Mouse (Mus musculus): Measurements from ENCODE around the gene Gjd3. TPM values are rescaled to one million over a fixed set of nuclear protein-coding genes. Genes with fewer than 3 reads are reported as not detected.

The Gjd3 gene
- 0.31 TPM in 1 of 2 replicates, not detected in the other for polyA plus RNA-seq (2015; fragmentation: Nextera tagmentation; extraction: Ambion mirVana)

- no peaks in the 10 kb centered on the region for H3K36me3 ChIP-seq (ENCODE audit: control insufficient read depth, insufficient read depth, low read length)
- no peaks in the 10 kb centered on the region for H3K9me3 ChIP-seq (ENCODE audit: control insufficient read depth, low read length)
- H3K4me2 ChIP-seq (ENCODE audit: low read depth, low read length): peak within 1 kb of the TSS; percentile 98
- WGBS: 0% methylated on average over 27 of the region's 28 CpGs
- H3K9ac ChIP-seq (ENCODE audit: low read length): peak within 1 kb of the TSS; percentile 60
- H3K4me1 ChIP-seq (replicated peaks; ENCODE audit: control insufficient read depth, insufficient read depth, low read length): peaks cover 8% of the 10 kb centered on the region; the same call in 1 of the 2 replicates
- peak within 1 kb of the TSS; percentile 60 for H3K4me3 ChIP-seq (ENCODE audit: low read length)
- H3K27ac ChIP-seq (ENCODE audit: low read length): no peak within 1 kb of the TSS
- no peak for ATAC-seq (ENCODE audit: low read depth)
- H3K27me3 ChIP-seq (ENCODE audit: control insufficient read depth, insufficient read depth, low read depth, low read length): peaks cover 3% of the 10 kb centered on the region; the same call in 1 of the 2 replicates
These were observed at the start of gene Gjd3 for GRCm38 (mm10) chr11:98982773-98983133. Gjd3 (minus strand) TSS chr11:98983016.

DNA sequence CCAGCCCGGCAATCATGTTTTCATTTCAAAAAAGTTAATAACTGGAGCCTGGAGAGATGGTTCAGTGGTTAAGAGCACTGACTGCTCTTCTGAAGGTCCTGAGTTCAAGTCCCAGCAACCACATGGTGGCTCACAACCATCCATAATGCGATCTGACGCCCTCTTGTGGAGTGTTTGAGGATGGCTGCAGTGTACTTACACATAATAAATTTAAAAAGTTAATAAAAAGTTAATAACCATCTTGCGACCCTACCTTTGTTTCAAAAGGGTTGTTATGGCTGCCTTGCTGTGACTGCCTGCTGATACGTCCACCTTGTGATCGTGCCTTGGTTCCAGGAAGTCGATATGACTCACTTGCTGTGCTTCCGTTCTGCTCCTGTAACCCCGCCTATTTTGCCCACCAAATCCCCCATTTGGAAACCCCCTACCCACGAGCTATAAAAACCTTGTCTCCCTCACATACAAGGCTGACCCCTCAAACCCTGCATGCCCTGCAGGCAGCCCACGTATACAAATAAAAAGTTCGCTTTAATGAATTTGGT, 44.2 kb upstream of the Gjd3 start:
- ATAC-seq (ENCODE audit: low read depth): no peak
- Histone ChIP-seq H3K9me3 (ENCODE audit: control insufficient read depth, low read length) (no peaks in the 10 kb centered on the region), H3K9ac (ENCODE audit: low read length) (no peak overlapping the region), H3K4me2 (ENCODE audit: low read depth, low read length) (no peak overlapping the region), H3K27me3 (ENCODE audit: control insufficient read depth, insufficient read depth, low read depth, low read length) (no peaks in the 10 kb centered on the region), H3K36me3 (ENCODE audit: control insufficient read depth, insufficient read depth, low read length) (no peaks in the 10 kb centered on the region), H3K4me3 (ENCODE audit: low read length) (no peak overlapping the region), H3K27ac (ENCODE audit: low read length) (no peak overlapping the region), H3K4me1 (replicated peaks; ENCODE audit: control insufficient read depth, insufficient read depth, low read length) (peaks cover 10% of the 10 kb centered on the region)
- WGBS: 74% methylated on average over 12 of the region's 12 CpGs

DNA sequence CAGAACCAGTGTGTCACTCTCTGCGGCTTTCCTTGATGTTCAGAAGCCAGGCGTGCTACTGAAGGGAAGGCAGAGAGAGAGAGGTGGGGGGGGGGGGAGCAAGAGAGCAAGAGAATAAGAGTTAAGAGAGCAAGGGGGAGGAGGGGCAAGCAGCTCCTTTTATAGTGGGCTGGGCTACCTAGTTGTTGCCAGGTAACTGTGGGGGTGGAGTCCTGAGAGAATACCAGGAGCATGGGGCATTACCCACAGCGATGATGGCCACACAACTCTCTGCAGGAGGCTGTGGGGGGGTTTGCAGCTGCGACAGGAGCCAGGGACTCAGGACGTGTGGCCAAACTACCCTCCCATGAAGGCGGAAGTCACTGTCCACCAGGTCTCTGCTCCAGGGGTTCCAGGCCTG, 43.1 kb upstream of the Gjd3 start:
- Histone ChIP-seq H3K36me3 (ENCODE audit: control insufficient read depth, insufficient read depth, low read length) (peaks cover 5% of the 10 kb centered on the region), H3K4me1 (replicated peaks; ENCODE audit: control insufficient read depth, insufficient read depth, low read length) (peaks cover 13% of the 10 kb centered on the region), H3K9me3 (ENCODE audit: control insufficient read depth, low read length) (no peaks in the 10 kb centered on the region), H3K9ac (ENCODE audit: low read length) (no peak overlapping the region), H3K27ac (ENCODE audit: low read length) (no peak overlapping the region), H3K4me2 (ENCODE audit: low read depth, low read length) (no peak overlapping the region), H3K27me3 (ENCODE audit: control insufficient read depth, insufficient read depth, low read depth, low read length) (no peaks in the 10 kb centered on the region), H3K4me3 (ENCODE audit: low read length) (no peak overlapping the region)
- no peak for ATAC-seq (ENCODE audit: low read depth)
- WGBS: 90% methylated on average over 6 of the region's 6 CpGs

- peak overlapping the region; percentile 44 for H3K4me3 ChIP-seq (ENCODE audit: low read length)
- peaks cover 13% of the 10 kb centered on the region for H3K4me1 ChIP-seq (replicated peaks; ENCODE audit: control insufficient read depth, insufficient read depth, low read length)
- no peaks in the 10 kb centered on the region for H3K27me3 ChIP-seq (ENCODE audit: control insufficient read depth, insufficient read depth, low read depth, low read length)
- no peaks in the 10 kb centered on the region for H3K9me3 ChIP-seq (ENCODE audit: control insufficient read depth, low read length)
- ATAC-seq (ENCODE audit: low read depth): peak; percentile 27
- peaks cover 16% of the 10 kb centered on the region for H3K36me3 ChIP-seq (ENCODE audit: control insufficient read depth, insufficient read depth, low read length)
- H3K4me2 ChIP-seq (ENCODE audit: low read depth, low read length): peak overlapping the region; percentile 51
- peak overlapping the region; percentile 33 for H3K9ac ChIP-seq (ENCODE audit: low read length)
- WGBS: 21% methylated on average over 18 of the region's 18 CpGs
- peak overlapping the region; percentile 82 for H3K27ac ChIP-seq (ENCODE audit: low read length)
These were observed 41.8 kb upstream of the Gjd3 start for GRCm38 (mm10) chr11:99024468-99025134.

DNA sequence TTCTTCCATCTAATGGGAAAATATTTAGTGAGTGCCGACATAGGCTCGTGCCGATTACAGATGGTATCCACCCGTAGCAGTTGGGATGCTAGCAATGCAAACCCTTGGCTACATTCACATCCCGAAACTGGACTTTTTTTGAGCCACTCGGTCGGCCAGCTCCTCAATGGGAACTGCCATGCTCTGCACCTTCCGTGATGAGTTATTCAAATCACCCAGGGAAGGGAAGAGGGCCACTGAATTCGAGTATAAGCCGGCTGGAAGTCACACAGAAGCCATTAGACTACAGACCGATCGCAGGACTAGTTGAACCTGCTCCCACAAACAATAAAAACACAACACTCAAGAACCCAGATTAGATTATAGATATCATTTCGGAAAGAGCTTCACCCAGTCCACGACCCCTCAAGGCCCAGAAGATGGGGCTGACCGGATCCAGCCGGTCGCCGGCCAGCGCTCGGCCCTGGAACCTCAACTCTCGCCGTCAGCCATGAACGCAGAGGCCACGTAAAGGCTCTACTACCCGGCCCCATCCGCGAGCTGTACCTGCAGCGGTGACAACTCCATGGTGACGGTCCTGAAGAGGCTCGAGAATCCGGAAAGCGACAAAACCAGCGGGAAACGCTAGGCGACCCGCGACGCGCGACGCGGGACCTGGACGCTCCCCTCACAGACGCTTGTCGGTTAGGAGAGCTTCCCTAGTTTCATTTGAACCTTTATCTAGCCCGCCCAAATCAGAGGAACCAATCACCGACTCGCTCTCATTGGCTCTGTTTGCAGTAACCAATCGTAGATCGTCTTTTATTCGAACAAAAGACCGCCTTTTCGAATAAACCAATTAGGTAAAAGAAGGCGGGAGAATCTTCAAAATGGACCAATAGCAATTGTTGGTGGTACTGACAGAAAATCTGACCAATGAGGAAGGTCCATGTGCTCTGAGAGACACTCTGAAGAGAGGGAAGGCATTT, 41.0 kb upstream of the Gjd3 start, which contains the start of gene Top2a:
TSS of gene Top2a (minus strand) at position 690 of the 968 bp plus-strand sequence.
- H3K4me2 ChIP-seq (ENCODE audit: low read depth, low read length): peak within 1 kb of the TSS; percentile 66
- peaks cover 20% of the 10 kb centered on the region for H3K36me3 ChIP-seq (ENCODE audit: control insufficient read depth, insufficient read depth, low read length)
- H3K27me3 ChIP-seq (ENCODE audit: control insufficient read depth, insufficient read depth, low read depth, low read length): no peaks in the 10 kb centered on the region
- WGBS: under 1% methylated on average over 54 of the region's 54 CpGs
- no peaks in the 10 kb centered on the region for H3K9me3 ChIP-seq (ENCODE audit: control insufficient read depth, low read length)
- H3K4me1 ChIP-seq (replicated peaks; ENCODE audit: control insufficient read depth, insufficient read depth, low read length): peaks cover 13% of the 10 kb centered on the region
- peak within 1 kb of the TSS; percentile 86 for H3K27ac ChIP-seq (ENCODE audit: low read length)
- H3K4me3 ChIP-seq (ENCODE audit: low read length): peak within 1 kb of the TSS; percentile 95
- H3K9ac ChIP-seq (ENCODE audit: low read length): peak within 1 kb of the TSS; percentile 91
- ATAC-seq (ENCODE audit: low read depth): peak; percentile 96

GRCm38 (mm10) chr11:99023094-99023493, 40.3 kb upstream of the Gjd3 start:
- peak overlapping the region; percentile 91 for H3K9ac ChIP-seq (ENCODE audit: low read length)

GRCm38 (mm10) chr11:99022384-99022933, 39.6 kb upstream of the Gjd3 start:
- peak overlapping the region; percentile 66 for H3K4me2 ChIP-seq (ENCODE audit: low read depth, low read length)
- WGBS: 64% methylated on average over 5 of the region's 5 CpGs
- H3K9ac ChIP-seq (ENCODE audit: low read length): 0 out of 2 replicates have a peak overlapping the region, but pooled peaks have one; percentile 14
- no peaks in the 10 kb centered on the region for H3K9me3 ChIP-seq (ENCODE audit: control insufficient read depth, low read length)
- peaks cover 13% of the 10 kb centered on the region for H3K4me1 ChIP-seq (replicated peaks; ENCODE audit: control insufficient read depth, insufficient read depth, low read length)
- H3K27me3 ChIP-seq (ENCODE audit: control insufficient read depth, insufficient read depth, low read depth, low read length): no peaks in the 10 kb centered on the region
- no peak overlapping the region for H3K27ac ChIP-seq (ENCODE audit: low read length)
- H3K4me3 ChIP-seq (ENCODE audit: low read length): peak overlapping the region; percentile 95
- no peak for ATAC-seq (ENCODE audit: low read depth)
- peaks cover 24% of the 10 kb centered on the region for H3K36me3 ChIP-seq (ENCODE audit: control insufficient read depth, insufficient read depth, low read length)

More at GRCm38 (mm10) chr11:99023094-99023493, 40.3 kb upstream of the Gjd3 start:
- ATAC-seq (ENCODE audit: low read depth): no peak
- H3K27me3 ChIP-seq (ENCODE audit: control insufficient read depth, insufficient read depth, low read depth, low read length): no peaks in the 10 kb centered on the region
- WGBS: 1% methylated on average over 4 of the region's 4 CpGs
- no peaks in the 10 kb centered on the region for H3K9me3 ChIP-seq (ENCODE audit: control insufficient read depth, low read length)
- peaks cover 23% of the 10 kb centered on the region for H3K36me3 ChIP-seq (ENCODE audit: control insufficient read depth, insufficient read depth, low read length)
- H3K4me2 ChIP-seq (ENCODE audit: low read depth, low read length): peak overlapping the region; percentile 66
- peak overlapping the region; percentile 95 for H3K4me3 ChIP-seq (ENCODE audit: low read length)
- H3K4me1 ChIP-seq (replicated peaks; ENCODE audit: control insufficient read depth, insufficient read depth, low read length): peaks cover 13% of the 10 kb centered on the region
- peak overlapping the region; percentile 86; the same call in 1 of the 2 replicates for H3K27ac ChIP-seq (ENCODE audit: low read length)

GRCm38 (mm10) chr11:99019844-99020243, 37.0 kb upstream of the Gjd3 start:
- no peaks in the 10 kb centered on the region for H3K9me3 ChIP-seq (ENCODE audit: control insufficient read depth, low read length)
- H3K9ac ChIP-seq (ENCODE audit: low read length): no peak overlapping the region
- no peak overlapping the region for H3K4me2 ChIP-seq (ENCODE audit: low read depth, low read length)
- H3K27me3 ChIP-seq (ENCODE audit: control insufficient read depth, insufficient read depth, low read depth, low read length): no peaks in the 10 kb centered on the region
- H3K4me3 ChIP-seq (ENCODE audit: low read length): no peak overlapping the region
- H3K4me1 ChIP-seq (replicated peaks; ENCODE audit: control insufficient read depth, insufficient read depth, low read length): peaks cover 12% of the 10 kb centered on the region
- WGBS: 92% methylated on average over 6 of the region's 6 CpGs
- no peak for ATAC-seq (ENCODE audit: low read depth)
- no peak overlapping the region for H3K27ac ChIP-seq (ENCODE audit: low read length)
- H3K36me3 ChIP-seq (ENCODE audit: control insufficient read depth, insufficient read depth, low read length): peaks cover 42% of the 10 kb centered on the region

Data from lung, embryonic 16.5 days (tissue).